Mouse (Mus musculus) left cerebral cortex, adult 9 months (tissue): ENCODE results near the gene Olfr525.

Source experiments
- DNase-seq, 2 experiments: peaks; one replicate each; pipeline ENCODE4 v3.0.0; 2022; ENCODE audit warnings: low spot score in 2 of 2

The Olfr525 gene

GRCm38 (mm10) chr7:140320558-140320957, at the start of gene Olfr525:
Gene Olfr525, plus strand, starts transcription at chr7:140320858.
- DNase-seq, result no peak

DNA sequence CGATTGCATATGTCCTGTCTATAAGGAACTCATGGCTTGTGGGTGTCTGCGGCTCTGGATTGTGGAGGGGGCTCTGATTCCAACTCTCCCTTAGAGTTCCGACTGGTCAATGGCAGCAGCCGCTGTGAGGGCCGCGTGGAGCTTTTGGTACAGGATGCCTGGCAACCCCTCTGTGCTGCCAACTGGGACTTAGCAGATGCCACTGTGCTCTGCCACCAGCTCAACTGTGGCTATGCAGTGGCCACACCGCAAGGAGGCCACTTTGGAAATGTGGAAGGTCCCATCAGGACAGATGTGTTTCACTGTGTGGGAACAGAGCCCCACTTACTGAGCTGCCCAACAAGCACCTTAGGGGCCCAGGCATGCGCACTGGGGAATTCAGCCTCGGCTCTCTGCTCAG, 24.9 kb upstream of the Olfr525 start:
- no peak for DNase-seq

DNA sequence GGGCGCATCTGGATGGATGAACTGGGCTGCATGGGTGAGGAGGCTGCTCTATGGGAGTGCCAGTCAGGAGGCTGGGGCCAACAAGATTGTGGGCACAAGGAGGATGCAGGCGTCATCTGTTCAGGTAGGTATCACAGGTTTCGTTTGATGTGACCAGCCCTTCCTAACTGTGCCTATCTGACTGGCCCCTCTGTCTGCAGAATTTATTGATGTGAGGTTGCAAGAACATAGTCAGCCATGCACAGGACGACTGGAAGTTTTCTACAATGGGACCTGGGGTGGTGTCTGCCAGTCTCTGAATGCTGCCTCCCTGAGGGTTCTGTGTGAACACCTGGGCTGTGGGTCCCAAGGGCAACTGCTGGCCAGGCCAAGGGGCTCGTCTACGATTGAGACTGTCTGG, 23.8 kb upstream of the Olfr525 start:
- DNase-seq, result no peak

DNA sequence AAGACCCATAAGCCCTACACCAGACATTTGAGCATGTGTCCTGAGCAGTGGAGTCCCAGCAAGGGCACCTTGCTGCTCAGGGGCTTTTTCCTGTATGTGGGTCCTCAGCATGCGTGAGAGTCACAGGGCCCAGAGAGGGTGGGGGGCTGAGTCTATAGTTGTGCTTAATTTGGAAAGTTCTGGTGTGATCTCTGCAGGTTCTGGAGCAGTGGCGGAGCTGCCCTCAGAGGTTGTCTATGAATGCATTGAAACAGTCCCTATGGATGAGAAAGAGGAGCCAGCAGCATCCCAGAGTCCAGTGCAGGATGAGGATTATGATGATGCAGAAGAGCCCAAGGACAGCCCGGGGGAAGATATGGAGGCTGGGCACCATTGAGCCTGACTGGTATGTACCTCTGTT, 21.2 kb upstream of the Olfr525 start:
- no peak for DNase-seq

- DNase-seq, result no peak
Measured at GRCm38 (mm10) chr7:140319861-140320385, 735 bp upstream of the Olfr525 start.

DNA sequence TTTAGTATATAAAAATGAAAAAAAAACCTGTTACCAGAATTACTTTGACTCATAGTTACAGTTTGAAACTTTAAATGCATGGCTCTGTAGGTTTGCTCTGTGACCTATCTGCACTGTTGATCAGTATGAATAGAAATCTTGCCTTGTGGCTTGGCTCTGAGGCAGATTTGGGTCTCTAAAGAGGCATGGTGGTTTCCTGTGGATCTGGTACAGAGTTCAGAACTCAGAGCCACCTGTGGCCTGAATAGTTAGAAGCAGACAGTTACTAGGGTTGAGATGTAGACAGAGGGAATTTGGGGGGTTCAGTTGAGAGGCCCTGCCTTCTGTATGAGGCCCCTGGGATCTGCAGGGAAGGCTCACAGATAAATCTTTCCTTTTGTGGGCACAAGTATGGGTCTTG, 477 bp downstream of the Olfr525 start:
- DNase-seq, result no peak

- DNase-seq, result no peak
Measured at GRCm38 (mm10) chr7:140329766-140330304, 9.2 kb downstream of the Olfr525 start.

- no peak for DNase-seq
Measured at GRCm38 (mm10) chr7:140333717-140334116, 13.1 kb downstream of the Olfr525 start, which contains the start of gene Olfr527. Gene Olfr527, plus strand, starts transcription at chr7:140334017.

DNA sequence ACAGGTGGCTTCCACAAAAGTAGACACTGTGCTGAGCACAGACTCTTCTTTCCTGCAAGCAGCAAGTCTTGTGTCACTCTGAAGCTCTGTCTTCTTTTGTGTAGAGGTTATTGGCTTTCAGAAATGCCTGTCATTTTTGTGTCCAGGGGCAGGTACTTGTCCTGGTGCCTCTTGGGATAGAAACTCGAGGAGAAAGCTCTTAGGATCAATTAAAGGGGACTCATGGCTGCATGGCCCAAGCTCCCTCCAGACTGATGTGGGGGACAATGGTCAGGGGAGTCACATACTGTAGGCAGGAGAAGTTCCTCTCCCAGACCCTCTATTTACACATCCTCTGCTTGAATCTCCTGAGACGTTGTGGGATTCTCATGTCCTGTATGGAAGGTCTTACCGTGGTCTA, 40.9 kb downstream of the Olfr525 start, which contains the start of gene Olfr60:
Olfr60 (minus strand) TSS at position 101 of the 400 bp plus-strand sequence.
- no peak for DNase-seq

DNA sequence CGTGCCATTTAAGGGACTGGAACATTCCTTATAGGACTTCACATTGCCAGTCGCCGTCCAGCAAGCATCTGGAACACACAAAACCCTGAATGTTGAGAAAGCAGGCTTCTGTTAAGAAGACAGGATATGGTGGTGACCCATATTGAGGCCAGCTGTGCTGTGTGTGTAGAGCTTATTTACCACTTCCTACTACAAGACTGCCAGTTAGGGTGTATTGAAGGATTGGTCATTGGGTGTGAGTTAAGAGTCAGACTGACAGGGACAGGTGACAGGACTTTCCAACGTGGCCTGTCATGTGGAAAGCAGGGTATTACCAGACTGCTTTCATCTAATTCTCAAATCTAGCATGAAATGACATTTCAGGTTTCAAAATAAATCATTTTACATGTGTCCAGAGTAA, 53.6 kb downstream of the Olfr525 start:
- DNase-seq, result no peak

DNA sequence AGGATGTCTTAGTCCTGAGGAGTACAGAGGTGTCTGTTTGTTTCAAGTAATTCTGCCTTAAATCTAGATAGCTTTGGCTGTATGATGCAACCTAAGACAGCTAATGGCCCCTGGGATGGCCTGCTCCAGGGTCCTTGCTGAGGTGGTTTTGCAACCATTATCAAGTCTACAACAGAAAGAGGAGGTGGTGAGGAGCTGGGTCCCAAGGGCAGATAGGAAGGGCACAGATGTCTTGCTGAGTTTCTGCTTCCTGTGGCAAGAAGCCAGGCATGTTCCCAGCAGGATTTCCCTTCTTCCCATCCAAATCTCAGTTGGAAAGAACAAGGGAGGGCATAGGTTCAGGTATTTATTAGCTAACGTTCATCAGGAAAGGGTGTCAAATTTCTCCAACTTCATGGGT, 55.6 kb downstream of the Olfr525 start, which contains the start of gene Olfr530:
Olfr530 (minus strand) TSS at position 101 of the 400 bp plus-strand sequence.
- DNase-seq, result no peak

DNA sequence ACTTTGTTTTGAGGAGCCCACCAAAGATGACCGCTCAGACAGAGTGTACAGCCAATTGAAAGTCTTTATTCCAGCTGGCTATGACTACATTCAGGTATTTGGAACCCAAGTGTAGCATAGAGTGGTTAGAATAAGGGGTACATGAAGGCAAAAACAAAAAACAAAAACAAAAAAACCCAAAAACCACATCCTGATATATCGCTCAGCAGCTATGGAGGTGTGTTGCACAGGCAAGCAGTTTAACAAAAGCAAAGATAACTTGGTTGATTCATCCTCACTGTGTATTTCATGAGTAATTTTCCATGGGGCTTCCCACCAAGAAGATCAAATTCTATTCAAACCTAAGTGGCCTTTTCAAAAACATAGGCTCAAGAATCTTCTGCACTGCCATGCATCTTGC, 56.3 kb downstream of the Olfr525 start:
- DNase-seq, result no peak
